Mouse (Mus musculus): ENCODE measurements at regions not wholly inside any gene's neighbourhood (a gene's known extent, or its start where the extent isn't known, plus 50 kb on each side); places are given as distances from the start of the nearest gene placed in this dataset.

DNA sequence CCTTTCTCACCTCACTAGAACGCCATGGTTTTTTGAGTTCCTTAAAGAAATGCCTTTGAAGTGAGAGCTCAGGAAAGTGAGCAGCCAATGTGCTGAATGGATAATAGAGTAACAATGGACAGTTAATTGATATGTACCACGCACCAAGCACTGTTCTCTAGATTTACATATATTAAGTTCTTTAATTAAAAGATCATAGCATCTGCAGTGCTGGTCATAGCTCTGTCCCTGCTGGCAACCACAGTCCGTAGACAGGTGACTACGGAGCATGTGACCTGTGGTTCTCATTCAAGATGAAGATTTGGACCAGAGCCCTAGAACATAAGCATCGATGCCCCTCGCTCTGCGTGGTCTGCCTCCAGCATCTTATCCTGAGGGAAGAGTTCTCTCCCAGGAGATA, 378.5 kb downstream of the Rapgef2 start:
- DNase-seq (ENCODE audit: low spot score in 2 of 2), result no peak

DNA sequence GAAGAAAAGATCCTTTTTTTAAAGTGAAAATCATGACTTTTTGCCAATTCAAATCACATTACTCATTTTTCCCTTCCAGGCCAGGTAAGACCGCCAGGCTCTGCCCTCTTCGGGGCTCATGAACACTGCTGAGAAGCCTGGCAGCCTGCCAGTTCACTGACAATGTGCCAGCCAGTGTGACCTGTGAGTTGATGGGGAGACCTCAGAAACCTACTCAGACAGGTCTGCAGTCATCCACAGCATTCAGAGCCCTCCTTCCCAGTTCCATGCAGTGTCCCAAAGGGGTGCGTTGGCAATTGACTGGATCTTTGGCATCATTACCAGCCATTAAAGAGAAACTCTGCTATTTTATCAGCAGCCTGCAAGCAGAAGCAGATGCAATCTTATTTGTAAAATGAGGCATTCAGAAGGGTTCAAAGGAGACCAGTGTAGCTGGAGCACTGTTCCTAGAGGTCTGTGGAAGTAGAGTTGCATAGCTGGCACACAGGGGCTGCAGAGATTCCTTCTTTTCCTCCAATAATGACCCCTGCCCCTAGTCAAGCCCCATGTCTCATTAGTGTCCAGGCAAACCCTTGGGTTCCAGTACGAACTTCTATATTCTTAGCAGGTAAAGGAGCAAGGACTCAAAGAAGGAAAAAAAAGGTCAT, 384.4 kb downstream of the Rapgef2 start:
- DNase-seq (ENCODE audit: low spot score in 2 of 2), result peak in 1 of 2 experiments; percentile 25

DNA sequence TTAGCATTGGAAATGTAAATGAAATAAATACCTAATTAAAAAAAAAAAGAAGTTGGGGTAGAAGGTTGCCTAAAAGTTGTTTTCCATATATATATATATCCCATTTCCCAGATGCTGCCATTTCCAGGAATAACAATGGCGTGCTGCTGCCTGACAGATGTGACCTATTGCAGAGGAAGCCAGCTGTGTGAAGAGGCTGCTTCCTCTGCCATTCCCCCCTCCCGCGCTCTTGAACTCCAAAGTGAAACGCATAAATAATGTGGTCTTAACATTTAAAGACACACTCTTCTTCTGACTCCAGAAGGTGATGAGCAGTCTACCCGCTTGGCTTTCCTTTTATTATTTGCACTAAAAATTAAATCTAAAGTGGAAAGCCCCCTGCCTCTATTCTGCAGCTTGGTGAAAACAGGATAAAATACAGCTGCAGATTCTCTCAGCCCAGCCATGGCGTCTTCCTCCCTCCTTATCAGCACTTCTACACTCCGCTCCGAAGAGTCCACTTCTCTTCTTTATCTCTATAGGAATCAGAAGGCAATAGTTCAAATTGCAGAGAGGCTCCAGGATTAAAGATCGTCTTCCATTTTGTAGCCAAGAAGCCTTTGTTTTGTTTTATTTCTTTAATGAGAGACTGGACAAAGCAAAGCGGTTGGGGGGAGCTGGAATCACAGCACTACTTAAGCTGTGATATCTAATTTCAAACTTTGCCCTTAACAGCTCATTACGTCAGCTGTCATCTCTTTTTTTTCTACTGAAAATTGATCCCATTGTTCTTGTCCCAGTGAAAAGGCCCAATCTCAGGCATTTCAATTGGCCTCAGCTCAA, 385.1 kb downstream of the Rapgef2 start:
- DNase-seq (ENCODE audit: low spot score in 2 of 2), result no peak

DNA sequence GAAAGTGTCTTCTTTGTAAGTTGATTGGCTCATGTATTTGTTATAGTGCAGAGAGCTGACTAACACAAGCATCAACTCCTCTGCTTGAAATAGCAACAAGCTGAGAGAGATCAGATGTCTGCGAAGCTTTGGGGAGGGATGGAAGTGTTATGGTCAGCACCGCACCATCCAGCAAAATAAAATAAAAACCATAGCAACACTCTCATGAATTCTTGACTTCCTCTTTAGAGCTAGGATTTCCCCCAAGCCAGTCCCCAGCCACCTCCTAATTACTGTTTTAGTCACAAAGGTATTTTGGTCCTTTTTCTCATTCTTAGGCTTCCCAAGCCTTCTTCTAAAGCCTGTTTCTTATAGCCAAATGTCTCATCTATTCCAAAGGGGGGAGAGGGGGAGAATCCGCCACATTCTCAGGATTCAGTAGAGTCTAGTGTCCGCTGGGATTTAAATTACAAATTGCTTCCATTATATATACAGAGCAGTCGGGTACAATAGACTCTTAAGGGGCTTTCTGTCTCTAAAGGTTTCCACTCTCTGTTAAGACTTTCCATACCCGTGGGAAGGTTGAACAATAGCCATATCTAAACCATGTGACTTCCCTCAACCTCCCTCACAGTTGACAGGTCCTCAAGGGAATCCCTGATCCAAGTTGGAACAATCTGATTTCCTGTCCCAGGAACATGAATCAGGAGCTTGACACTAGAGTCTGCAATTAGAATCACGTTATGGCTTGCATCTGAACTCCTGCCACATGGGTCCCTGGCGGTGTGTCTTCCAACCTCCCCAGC, 386.7 kb downstream of the Rapgef2 start:
- no peak for DNase-seq (ENCODE audit: low spot score in 2 of 2)

DNA sequence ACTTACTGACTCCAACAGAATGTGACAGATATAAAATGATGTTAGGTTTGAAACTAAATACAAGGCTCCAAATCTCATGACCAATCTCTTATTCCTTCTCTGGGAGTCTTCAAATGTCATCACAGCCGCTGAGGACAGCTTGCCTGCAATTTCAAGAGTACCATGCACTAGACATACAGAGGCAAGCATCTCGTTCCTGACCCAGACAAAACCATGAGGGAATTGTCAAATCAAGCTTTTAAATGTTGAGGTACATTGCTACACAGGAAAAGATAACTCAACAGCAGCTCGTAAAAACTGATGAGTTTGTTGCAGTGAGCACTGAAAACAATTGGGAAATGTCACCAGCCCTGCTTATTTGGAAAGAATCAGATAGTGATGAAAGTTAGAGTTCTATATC, 397.0 kb downstream of the Rapgef2 start:
- no peak for DNase-seq (ENCODE audit: low spot score in 2 of 2)

DNA sequence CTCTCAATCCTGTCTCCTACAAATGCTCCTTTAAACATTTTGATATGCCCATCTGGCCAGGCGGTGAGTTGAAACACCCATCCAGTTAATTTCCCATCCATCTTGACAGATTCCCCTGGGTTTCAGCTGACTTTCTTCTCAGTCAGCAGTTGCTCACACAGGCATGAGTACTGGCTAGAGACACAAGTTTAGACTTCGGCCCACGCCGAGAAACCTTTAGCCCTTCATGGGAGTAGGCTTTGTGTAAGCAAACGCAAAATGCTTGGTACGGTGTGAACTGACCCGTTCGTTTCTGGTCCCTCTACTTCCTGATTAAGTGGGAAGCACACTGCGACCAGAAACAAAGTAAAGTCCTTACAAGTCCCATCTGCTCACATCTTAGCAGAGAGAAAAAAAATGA, 401.6 kb downstream of the Rapgef2 start:
- no peak for DNase-seq (ENCODE audit: low spot score in 2 of 2)

DNA sequence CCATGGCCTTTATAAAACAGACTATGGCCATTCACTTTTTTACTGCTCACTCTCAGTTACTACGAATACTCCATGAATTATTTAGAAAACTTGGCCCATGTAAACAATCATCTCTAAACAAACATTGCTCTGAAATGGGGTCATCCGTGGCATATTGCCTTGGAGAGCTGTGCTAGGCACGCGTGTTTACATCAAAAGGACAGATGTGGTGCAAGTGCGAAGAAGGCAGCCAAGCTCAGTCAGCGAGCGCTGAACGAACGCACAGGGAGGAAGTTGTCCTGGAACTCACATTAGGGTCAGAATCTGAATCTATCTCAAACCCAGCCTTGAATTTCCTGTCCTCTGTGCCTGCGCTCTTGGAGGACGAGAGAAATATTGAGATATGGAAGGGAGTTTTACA, 402.3 kb downstream of the Rapgef2 start:
- no peak for DNase-seq (ENCODE audit: low spot score in 2 of 2)

DNA sequence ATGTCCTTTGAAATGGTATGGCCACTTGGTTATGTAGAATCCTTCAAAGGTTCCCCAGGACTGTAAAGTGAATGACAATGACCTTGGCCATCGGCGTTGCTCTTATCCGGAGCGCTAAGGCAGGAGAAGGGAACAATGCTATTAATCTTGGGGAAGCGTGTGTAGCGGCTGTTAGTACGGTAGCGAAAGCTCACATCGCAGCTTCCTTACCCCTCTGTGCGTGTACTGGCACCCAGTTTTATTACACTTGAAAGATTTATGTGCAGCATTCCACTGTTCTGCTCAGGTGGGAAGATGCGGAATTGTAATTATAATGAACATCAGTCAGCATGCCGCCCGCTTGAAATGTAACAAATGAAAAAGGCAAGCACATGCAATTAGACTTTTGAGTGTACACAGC, 406.2 kb downstream of the Rapgef2 start:
- no peak for DNase-seq (ENCODE audit: low spot score in 2 of 2)

DNA sequence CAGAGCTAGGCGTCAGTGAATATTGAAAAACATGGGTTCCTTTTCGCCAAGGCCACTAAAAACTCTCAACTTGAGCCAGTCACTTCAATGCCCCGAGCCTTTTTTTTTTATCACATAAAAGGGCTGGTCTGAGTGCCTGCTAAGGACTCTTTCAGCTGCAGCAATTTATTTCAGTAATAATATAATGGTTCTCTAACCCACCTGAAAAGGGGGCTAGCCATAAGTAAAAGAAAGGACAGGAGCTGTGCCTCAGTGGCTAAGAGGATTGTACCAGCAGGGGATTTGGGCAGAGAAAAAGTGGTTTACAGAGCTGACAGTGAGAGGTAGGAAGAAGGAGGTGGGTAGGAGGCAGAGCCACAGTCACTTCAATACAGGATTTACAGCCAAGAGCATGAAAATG, 409.0 kb downstream of the Rapgef2 start:
- no peak for DNase-seq (ENCODE audit: low spot score in 2 of 2)

DNA sequence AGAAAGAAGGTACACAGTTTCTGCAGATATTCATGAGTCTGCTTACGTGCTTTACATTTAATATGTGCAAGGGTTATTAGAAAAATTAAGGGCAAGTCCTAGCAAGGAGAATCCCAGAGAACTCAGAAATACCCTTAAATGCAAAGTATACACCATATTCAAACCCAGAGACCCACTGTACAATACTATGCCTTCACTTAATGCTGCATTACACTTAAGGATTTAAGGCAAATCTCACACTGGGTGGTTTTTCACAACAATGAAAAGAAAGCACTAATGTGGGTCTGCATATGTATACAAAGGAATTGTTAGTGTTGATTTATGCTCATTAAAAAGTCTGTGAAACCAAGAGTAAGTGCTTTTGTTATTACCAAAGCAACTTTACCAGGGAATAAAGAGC, 419.4 kb downstream of the Rapgef2 start:
- no peak for DNase-seq (ENCODE audit: low spot score in 2 of 2)

DNA sequence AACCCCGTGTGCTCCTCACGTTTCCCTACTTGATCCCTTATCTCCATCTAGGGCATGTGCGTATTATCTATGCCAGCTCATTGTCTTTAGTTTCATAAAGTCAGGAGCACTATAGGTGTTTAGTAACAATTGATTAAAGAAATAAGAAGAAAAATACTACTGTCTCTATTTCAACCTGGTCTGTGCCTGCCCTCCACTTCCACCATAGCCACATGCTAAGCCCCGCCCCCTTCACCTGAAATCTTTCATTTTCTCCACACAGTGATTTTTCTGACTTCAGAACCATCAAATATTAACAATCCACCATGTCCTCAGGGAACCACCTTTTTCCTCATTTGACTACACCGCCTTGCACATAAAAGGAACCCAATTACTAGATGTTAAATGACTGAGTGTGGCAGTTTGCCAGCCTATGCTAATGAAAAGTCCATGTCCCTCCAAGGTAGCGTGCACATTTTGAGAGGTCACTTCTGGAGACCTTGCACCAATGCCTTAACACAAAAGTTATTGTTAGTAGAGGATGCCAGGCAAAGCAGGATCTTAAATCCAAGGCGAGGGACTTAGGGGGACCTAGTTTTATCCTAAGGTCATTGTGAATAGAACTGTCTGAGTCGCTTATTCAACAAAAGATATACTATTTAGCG, 420.1 kb downstream of the Rapgef2 start:
- no peak for DNase-seq (ENCODE audit: low spot score in 2 of 2)

DNA sequence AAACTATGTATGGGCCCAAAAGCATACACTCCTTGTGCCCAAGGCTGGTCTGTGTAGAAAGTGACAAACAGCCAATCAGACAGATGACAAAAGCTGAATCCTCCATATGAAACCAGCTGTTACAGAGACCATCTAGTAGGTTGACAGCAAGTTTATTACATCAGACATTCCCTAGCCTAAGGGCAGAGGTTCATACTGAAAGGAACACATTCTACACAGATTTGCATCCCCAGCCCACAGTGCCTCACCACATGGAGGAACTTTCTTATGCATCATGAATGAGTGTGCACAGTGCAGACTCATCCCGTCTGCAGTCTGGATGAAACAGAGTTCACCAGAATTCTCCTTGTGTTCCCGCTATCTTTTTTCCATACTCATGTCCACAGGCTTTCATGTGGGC, 423.3 kb downstream of the Rapgef2 start:
- DNase-seq (ENCODE audit: low spot score in 2 of 2), result no peak

DNA sequence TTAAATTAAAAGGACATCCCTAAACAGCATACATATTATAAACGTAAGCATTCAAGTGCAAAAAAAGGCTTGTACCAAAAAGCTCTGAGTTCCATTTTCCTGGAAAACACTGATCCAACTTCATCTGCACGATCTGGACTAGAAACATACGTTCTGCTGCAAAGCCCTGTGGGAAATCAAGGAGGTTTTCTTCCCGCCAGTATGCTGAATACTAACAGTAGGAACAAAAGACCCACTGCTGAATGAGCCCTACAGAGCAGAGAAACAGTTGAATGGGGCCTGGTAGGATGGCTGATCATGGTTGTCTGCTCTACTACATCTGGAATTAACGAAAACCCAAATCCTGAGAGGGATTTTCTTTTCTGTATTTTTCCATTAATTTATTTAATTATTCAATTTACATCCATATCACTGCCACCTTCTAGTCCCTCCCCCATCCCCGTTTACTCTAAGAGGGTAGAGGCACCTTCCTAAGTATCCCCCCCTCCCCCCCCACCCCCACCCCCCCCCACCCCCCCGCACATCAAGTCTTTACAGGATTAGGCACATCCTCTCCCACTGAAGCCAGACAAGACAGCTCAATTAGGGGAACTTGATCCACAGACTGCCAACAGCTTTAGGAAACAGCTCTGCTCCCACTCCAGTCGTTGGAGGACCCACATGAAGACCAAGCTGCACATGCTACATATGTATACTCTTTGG, 439.5 kb downstream of the Rapgef2 start:
- DNase-seq (ENCODE audit: low spot score in 2 of 2), result no peak

DNA sequence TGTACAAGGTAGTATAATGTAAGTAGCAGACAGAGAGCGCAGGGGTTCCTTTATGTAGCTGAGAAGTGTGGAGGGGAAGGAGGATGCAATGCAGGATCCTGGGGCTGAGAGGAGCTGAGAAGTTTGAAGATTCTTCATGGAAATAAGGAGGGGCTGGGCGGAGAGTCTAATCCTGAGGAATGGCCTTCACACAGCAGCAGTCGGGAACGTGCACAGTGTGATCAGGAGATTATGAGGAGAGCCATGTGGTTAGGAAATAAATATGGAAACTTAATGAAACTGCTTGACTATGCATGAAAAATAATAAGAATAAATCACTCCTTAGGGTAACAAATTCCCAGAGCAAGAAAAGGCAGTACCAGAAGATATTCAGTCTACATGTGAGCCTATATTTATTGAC, 445.1 kb downstream of the Rapgef2 start:
- no peak for DNase-seq (ENCODE audit: low spot score in 2 of 2)

DNA sequence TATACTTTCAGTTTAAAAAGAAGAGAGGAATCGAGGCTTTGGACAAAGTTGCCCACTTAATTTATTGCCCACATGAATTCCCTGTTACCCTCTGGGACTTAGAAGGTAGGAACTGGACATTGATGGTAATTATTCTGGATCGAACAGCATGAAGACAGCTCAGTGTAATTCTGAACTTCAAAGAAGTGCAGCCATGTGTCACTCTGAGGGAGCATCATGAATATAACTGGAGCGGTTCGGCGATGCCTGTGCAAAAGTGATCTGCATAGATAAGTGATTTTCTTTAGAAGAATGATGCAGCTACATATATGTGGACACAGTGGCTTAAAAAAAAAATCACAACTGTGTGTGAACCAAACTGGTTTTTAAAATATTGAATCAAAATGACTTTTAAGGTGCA, 449.5 kb downstream of the Rapgef2 start:
- no peak for DNase-seq (ENCODE audit: low spot score in 2 of 2)

DNA sequence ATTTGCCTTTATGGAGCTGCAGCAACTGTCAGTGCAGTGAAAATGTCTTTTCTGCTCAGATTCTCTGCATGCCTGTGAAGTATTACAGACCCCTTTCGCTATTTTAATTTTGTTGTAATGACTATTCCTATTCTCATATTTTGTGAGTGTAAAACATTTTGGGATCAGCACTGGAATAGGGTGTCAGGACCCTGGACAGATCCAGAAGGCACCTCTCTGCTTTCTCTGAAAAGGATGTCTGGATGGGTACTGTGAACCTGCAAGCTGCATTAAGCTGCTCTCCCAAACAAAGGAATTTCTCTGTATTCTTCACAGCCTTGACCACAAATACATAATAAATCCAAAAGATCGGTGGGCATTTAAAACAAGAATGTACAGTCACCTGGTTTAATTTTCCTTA, 460.8 kb downstream of the Rapgef2 start:
- DNase-seq (ENCODE audit: low spot score in 2 of 2), result peak; percentile 17 to 50

DNA sequence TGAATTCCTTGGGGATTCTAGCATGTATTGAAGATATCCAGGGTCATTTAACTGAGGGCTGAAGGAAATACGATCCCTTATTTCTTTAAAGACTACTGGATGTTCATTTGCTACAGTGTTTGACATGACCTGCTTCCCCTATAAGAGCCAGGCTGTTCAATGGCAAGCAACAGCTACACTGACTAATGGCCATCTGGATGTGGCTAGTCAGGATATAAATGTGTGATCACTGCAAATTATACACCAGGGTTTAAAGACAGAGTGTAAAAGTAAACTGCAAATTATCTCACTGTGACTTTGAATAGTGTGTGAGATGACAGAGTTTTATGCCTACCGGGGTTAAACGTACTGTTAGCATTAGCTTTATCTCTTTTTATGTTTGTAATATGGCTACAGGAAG, 473.9 kb downstream of the Rapgef2 start:
- no peak for DNase-seq (ENCODE audit: low spot score in 2 of 2)

DNA sequence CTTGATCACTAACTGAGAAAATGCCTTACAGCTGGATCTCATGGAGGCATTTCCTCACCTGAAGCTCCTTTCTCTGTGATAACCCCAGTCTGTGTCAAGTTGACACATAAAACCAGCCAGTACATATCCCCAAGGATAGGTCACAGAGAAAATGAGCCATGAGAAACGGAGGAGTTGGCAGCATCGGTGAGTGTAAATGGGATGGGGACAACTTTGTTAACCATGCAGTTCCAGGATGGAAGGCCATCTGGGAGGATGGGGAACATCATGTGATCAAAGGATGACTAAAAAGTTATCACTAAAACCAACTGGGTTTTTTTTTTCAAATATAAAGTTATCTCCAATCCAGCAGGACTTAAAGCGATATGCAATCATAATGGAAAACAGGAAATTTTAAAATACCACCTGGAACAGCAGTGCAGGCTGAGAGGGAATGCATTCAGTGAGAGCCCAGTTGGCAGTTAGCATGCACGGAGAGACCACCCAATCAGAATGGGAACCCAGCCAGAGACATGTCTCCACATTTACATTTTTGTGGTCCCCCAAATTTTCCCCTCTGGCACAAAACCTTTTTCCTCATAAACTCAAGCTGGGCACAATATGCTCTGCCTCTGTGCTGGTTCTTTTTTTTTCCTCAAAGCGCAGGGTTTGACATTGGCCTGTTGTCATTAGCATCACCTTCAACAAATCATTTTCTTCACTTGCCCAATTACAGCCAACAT, 475.7 kb downstream of the Rapgef2 start:
- no peak for DNase-seq (ENCODE audit: low spot score in 2 of 2)

DNA sequence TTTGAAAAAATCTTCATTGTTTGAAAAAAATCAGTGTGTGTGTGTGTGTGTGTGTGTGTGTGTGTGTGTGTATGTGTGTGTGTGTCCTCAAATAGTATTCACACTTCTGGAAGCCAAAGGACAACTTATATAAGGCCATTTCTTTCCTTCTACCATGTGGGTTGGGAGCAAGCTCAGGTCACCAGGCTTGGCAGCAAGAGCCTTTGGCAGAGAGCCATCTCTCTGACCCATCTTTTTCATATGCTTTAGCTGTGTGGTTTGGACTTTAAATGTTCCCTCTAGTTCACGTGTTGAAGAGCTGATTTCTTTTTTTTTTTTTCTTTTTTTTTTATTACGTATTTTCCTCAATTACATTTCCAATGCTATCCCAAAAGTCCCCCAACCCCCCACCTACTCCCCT, 483.1 kb downstream of the Rapgef2 start:
- no peak for DNase-seq (ENCODE audit: low spot score in 2 of 2)

DNA sequence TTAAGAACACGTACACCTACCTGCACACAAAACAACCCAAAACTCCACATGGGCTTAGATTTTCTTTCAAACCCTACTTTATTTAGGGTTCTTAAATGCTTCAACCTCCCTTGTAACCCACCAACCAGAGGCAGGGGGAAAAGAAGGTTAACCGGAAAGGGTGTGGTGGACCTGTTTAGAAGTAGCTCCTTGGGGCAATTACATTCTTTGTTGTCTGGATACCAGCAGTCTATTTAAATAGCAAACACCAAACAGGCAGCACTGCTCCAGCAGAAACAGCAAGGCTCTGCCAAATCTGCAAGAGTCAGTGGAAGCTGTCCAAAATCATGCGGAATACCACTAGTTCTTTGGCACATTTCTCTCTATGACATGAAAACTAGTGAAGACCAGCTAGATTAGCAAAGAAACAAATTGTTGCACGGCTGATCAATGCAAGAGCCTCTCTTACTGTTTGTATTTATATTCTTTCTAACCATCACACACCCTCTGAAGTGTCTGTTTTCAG, 490.3 kb downstream of the Rapgef2 start:
- no peak for DNase-seq (ENCODE audit: low spot score in 2 of 2)

All from gastrocnemius, postnatal 4 days (tissue).